Mouse (Mus musculus): ENCODE results near the gene Osbpl5. TPM values are rescaled to one million over a fixed set of nuclear protein-coding genes. Genes with fewer than 3 reads are reported as not detected.
A peak's percentile ranks its signal among the peaks of the same experiment; 100 is the strongest.

Gene Osbpl5
- total RNA-seq, 2 experiments from 2014 or later = 1.5 to 3.5 TPM

DNA sequence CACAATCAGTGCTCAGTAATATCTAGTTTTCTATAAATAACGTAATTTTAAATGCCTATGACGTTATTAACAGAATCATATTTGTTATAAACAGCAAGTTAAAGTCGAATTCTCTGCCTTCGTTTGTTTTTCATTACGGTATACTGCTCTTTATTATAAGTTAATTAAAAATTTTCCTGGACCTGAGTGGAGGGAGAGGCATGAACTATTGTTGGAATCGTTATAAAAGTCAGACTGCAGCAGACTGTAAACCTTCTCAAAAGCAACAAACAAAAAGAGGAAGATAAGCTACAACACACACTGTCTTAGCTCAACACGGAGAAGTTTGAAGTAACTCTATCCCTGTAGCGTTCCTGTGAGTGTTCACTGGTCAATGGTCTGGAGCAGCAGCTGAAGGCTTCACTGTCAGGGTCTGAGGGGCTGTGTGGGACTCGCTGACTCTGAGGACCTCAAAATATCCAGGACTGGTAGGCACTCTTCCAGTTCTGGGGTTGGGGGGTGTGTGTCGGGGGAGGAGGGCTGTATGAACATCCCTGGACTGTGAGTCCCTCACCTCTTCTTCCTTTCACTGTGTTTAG lies 106.9 kb downstream of the Osbpl5 start:
- peak; percentile 49 for ATAC-seq (ENCODE audit: poor library complexity, severe bottlenecking)

DNA sequence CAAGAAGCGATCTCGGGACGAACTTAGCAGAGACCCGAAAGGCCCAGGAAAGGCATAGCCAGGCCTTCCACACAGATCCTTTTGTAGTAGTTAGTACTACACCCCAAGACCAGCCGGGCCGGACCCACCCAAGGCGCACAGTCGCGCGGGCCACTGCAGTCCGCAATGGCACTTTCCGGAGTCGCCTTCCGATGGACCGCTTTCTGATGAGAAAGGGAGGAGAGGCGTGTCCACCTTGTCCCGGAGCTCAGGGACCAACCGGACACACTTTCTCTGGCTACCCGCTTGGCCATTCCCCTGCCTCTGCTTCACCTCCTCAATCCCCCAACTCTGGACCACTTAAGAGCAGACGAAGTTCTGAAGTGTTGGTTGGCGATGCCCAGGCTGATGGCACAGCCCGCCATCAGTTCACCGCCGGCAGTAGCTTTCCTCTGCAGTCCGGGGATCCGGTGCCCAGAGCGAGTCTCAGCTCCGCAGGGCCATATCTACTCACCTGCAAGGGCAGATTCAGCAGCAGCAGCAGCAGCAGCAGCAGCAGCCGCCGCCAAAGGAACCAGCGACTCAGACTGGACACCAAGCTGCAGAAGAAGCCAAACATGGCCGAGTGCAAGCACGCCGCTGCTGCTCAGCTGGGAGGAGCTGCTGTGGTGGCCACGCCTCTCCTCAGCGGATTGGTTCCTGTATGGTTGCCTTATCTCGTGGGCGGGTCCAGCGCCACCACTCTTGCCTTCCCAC lies 107.6 kb downstream of the Osbpl5 start, which contains the start of gene Tnfrsf22:
TSS of gene Tnfrsf22 (minus strand) at position 628 of the 735 bp plus-strand sequence.
- peak; percentile 99 for ATAC-seq (ENCODE audit: poor library complexity, severe bottlenecking)

DNA sequence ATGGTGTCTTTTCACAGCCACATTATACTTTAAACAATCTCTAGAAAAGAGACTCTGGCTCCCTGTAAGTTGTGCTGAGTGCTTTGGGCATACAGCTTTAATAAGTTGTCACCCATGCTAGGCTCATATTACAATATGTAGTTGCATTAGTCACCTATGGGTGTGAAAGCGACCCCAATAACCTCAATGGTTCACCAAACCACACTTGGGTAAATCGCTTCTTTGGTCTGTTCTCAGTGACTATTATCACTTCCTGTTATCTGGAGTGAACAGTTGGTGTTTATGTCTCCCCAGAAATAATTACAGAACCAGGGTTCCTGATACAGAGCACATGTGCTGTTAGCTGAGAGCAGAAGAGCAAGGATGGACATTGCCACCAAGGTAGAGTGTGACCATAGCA lies 112.8 kb downstream of the Osbpl5 start:
- peak; percentile 55 for ATAC-seq (ENCODE audit: poor library complexity, severe bottlenecking)

Other genes starting within 250 kb of the Osbpl5 start
- 52.4 and 55.3 TPM in 2 replicates for gene Nap1l4, start 207.9 kb downstream of the Osbpl5 start, total RNA-seq (2015)
- 105 and 107 TPM in 2 replicates for gene Nap1l4, start 207.9 kb downstream of the Osbpl5 start, total RNA-seq (2017)
- 27.5 and 31.5 TPM in 2 replicates for gene Cars, start 156.9 kb downstream of the Osbpl5 start, total RNA-seq (2015)
- gene Cars, start 156.9 kb downstream of the Osbpl5 start, total RNA-seq (2017) = 39.8 and 45.1 TPM in 2 replicates
- gene Tnfrsf26, start 128.3 kb downstream of the Osbpl5 start, total RNA-seq (2015) = 5.7 and 8.4 TPM in 2 replicates
- 4.5 and 5.4 TPM in 2 replicates for gene Tnfrsf26, start 128.3 kb downstream of the Osbpl5 start, total RNA-seq (2017)
- 2.1 and 3.5 TPM in 2 replicates for gene Tnfrsf22, start 107.3 kb downstream of the Osbpl5 start, total RNA-seq (2015)
- 1.7 and 3.5 TPM in 2 replicates for gene Tnfrsf22, start 107.3 kb downstream of the Osbpl5 start, total RNA-seq (2017)
- gene Tnfrsf23, start 71.1 kb downstream of the Osbpl5 start, total RNA-seq (2015) = 4.9 and 6.3 TPM in 2 replicates
- 2.2 and 4.3 TPM in 2 replicates for gene Tnfrsf23, start 71.1 kb downstream of the Osbpl5 start, total RNA-seq (2017)
- not detected in 2 replicates for gene Mrgprg, start 10.0 kb upstream of the Osbpl5 start, total RNA-seq (2015)
- not detected in 2 replicates for gene Mrgprg, start 10.0 kb upstream of the Osbpl5 start, total RNA-seq (2017)
- 0.05 TPM in 1 of 2 replicates, not detected in the other for gene Mrgpre, start 27.5 kb upstream of the Osbpl5 start, total RNA-seq (2015)
- not detected in 2 replicates for gene Mrgpre, start 27.5 kb upstream of the Osbpl5 start, total RNA-seq (2017)
- 3.9 and 4.4 TPM in 2 replicates for gene Nadsyn1, start 65.9 kb upstream of the Osbpl5 start, total RNA-seq (2015)
- gene Nadsyn1, start 65.9 kb upstream of the Osbpl5 start, total RNA-seq (2017) = 7.5 and 11.7 TPM in 2 replicates
- gene Dhcr7, start 66.2 kb upstream of the Osbpl5 start, total RNA-seq (2015) = 11.4 and 13.1 TPM in 2 replicates
- 3.0 and 6.1 TPM in 2 replicates for gene Dhcr7, start 66.2 kb upstream of the Osbpl5 start, total RNA-seq (2017)
- not detected in 2 replicates for gene Gm498, start 109.9 kb upstream of the Osbpl5 start, total RNA-seq (2015)
- not detected in 2 replicates for gene Gm498, start 109.9 kb upstream of the Osbpl5 start, total RNA-seq (2017)
- gene Shank2, start 244.9 kb upstream of the Osbpl5 start, total RNA-seq (2015) = not detected in 2 replicates
- 0.18 TPM in 1 of 2 replicates, not detected in the other for gene Shank2, start 244.9 kb upstream of the Osbpl5 start, total RNA-seq (2017)

Measured in megakaryocyte, adult 5-6 weeks (primary cell).